Mouse (Mus musculus) limb, embryonic 15.5 days (tissue): Measurements from ENCODE around the gene Timp4. TPM values are rescaled to one million over a fixed set of nuclear protein-coding genes. Genes with fewer than 3 reads are reported as not detected.
A peak's percentile ranks its signal among the peaks of the same experiment; 100 is the strongest.

ENCODE experiments used
- ATAC-seq: fragments of 200-750 bp; cut with Nextera tagmentation; 2 replicates; pipeline ENCODE4 v1.8.0; 2017; ENCODE audit warnings: low read depth, moderate TSS enrichment; ENCODE audit not compliant: insufficient number of reproducible peaks, low FRiP score, low TSS enrichment
- H3K27ac ChIP-seq: fragments of 300-500 bp; sonication (generic); 2 replicates; pipeline ENCODE4 v1.5.1; 2015; ENCODE audit warnings: moderate library complexity, mild to moderate bottlenecking, inconsistent platforms
- H3K27me3 ChIP-seq: fragments of 300-500 bp; sonication (generic); 2 replicates; pipeline ENCODE4 v1.6.1; 2015; ENCODE audit warnings: inconsistent platforms
- H3K36me3 ChIP-seq: fragments of 300-500 bp; sonication (generic); 2 replicates; pipeline ENCODE4 v1.6.1; 2015; ENCODE audit warnings: inconsistent platforms
- H3K4me1 ChIP-seq: fragments of 300-500 bp; sonication (generic); 2 replicates; pipeline ENCODE4 v1.6.1; 2015; ENCODE audit warnings: inconsistent platforms
- H3K4me2 ChIP-seq: fragments of 300-500 bp; sonication (generic); 2 replicates; pipeline ENCODE4 v1.6.1; 2015; ENCODE audit warnings: mild to moderate bottlenecking, inconsistent platforms
- H3K4me3 ChIP-seq: fragments of 300-500 bp; sonication (generic); 2 replicates; pipeline ENCODE4 v1.5.1; 2015; ENCODE audit warnings: mild to moderate bottlenecking, inconsistent platforms
- H3K9ac ChIP-seq: fragments of 300-500 bp; sonication (generic); 2 replicates; pipeline ENCODE4 v1.6.1; 2015; ENCODE audit warnings: inconsistent platforms
- H3K9me3 ChIP-seq: fragments of 300-500 bp; sonication (generic); 2 replicates; pipeline ENCODE4 v1.6.1; 2016; ENCODE audit warnings: inconsistent platforms
- WGBS: fragments of 180-500 bp; shearing (Covaris S2); methylation state at CpG from one replicate; pipeline ENCODE4 v1.1.7; 2015; 5-methylcytosine and 5-hydroxymethylcytosine counted together
- polyA plus RNA-seq: library from polyadenylated mRNA; unstranded; fragments of >200 nt; fragmentation: Nextera tagmentation; extraction: Ambion mirVana; gene quantifications from 2 replicates; pipeline ENCODE4 v1.2.1, GENCODE M21; 2015

Gene Timp4
- 0.64 and 0.67 TPM in 2 replicates for polyA plus RNA-seq

DNA sequence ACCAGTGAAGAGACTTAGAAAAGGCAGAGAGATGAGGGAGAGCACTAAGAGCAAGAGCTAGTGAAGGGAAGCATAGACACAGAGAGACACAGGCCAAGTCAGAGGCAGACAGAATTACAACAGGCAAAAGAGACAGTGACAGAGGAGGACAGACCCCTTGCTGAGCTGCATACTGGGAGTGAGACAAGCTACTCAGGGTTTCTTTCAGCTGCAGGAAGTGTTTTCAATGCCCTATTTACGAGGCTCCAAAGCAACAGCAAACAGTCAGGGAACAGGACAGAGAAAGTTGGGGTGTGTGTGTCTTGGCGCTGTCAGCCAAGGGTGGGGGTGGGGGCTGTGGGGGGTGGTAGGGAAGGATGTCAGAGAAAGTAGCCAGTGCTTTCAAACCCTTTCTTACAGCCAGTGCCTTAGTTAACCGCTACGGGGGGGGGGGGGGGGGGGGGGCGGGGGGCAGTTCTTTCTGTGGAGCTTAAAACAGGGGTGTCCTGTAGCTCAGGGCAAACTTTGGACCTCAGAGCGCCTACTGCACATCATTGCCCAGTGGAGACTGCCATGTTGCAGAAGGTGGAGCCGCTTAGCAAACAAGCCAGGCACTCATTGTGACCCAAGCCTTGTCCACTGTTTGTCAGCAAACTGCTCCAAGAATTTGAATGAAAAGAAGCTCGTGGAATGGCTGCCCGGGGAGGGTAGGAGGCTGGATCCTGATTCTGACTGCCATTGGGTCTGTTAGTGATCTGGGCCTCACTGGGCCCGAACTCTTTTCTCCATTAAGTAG, at the start of gene Timp4:
TSS of gene Timp4 (minus strand) at position 107 of the 775 bp plus-strand sequence.
- peak within 1 kb of the TSS; percentile 53 for H3K4me2 ChIP-seq
- H3K27ac ChIP-seq: no peak within 1 kb of the TSS
- no peak for ATAC-seq
- H3K4me1 ChIP-seq: peaks cover 7% of the 10 kb centered on the region
- 0 out of 2 replicates have a peak within 1 kb of the TSS, but pooled peaks have one; percentile 29 for H3K9ac ChIP-seq
- H3K4me3 ChIP-seq: peak within 1 kb of the TSS; percentile 27; the same call in 1 of the 2 replicates
- WGBS: 41% methylated on average over 7 of the region's 10 CpGs
- H3K9me3 ChIP-seq: no peaks in the 10 kb centered on the region
- H3K36me3 ChIP-seq: no peaks in the 10 kb centered on the region
- no peaks in the 10 kb centered on the region for H3K27me3 ChIP-seq

- no peak overlapping the region for H3K4me2 ChIP-seq
- H3K27ac ChIP-seq: no peak overlapping the region
- no peaks in the 10 kb centered on the region for H3K9me3 ChIP-seq
- no peak for ATAC-seq
- H3K27me3 ChIP-seq: no peaks in the 10 kb centered on the region
- WGBS: 84% methylated on average over 2 of the region's 2 CpGs
- H3K4me1 ChIP-seq: no peaks in the 10 kb centered on the region
- no peak overlapping the region for H3K9ac ChIP-seq
- H3K4me3 ChIP-seq: no peak overlapping the region
- no peaks in the 10 kb centered on the region for H3K36me3 ChIP-seq
These were observed 41.9 kb upstream of the Timp4 start for GRCm38 (mm10) chr6:115293877-115294276.

- Histone ChIP-seq H3K9me3 (no peaks in the 10 kb centered on the region), H3K36me3 (no peaks in the 10 kb centered on the region), H3K4me3 (no peak overlapping the region), H3K4me1 (no peaks in the 10 kb centered on the region), H3K9ac (no peak overlapping the region), H3K4me2 (no peak overlapping the region), H3K27ac (no peak overlapping the region), H3K27me3 (no peaks in the 10 kb centered on the region)
- WGBS: 68% methylated on average over 6 of the region's 6 CpGs
- no peak for ATAC-seq
These were observed 40.6 kb upstream of the Timp4 start for GRCm38 (mm10) chr6:115292621-115293020.

DNA sequence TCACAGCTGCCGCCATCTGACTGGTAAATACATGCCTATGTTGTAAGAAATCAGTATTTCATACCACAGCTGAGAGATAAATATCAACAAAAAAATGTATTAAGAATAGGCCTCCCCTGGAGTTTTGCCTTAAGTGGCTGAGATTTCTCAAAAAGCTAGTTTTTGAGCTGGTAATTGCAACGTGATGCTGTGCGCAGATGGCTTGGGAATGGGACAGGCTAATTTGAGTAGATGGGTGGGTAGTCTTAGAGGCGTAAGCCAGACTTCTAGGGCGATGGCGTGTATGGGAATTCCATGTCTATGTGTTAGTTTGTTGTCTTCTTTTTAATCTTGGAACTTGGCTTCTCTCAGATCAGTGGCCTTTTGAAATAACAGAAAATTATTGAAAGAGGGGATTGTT, 39.8 kb upstream of the Timp4 start:
- no peak overlapping the region for H3K4me2 ChIP-seq
- H3K4me1 ChIP-seq: no peaks in the 10 kb centered on the region
- H3K9me3 ChIP-seq: no peaks in the 10 kb centered on the region
- H3K36me3 ChIP-seq: no peaks in the 10 kb centered on the region
- H3K9ac ChIP-seq: no peak overlapping the region
- no peak overlapping the region for H3K27ac ChIP-seq
- no peak overlapping the region for H3K4me3 ChIP-seq
- no peaks in the 10 kb centered on the region for H3K27me3 ChIP-seq
- WGBS: 85% methylated on average over 6 of the region's 6 CpGs
- ATAC-seq: no peak

GRCm38 (mm10) chr6:115291068-115291467, 39.1 kb upstream of the Timp4 start:
- Histone ChIP-seq H3K9me3 (no peaks in the 10 kb centered on the region), H3K27me3 (no peaks in the 10 kb centered on the region), H3K9ac (no peak overlapping the region), H3K4me1 (no peaks in the 10 kb centered on the region), H3K4me3 (no peak overlapping the region), H3K4me2 (no peak overlapping the region), H3K27ac (no peak overlapping the region), H3K36me3 (no peaks in the 10 kb centered on the region)
- no peak for ATAC-seq
- 76% methylated on average over 2 of the region's 2 CpGs for WGBS

DNA sequence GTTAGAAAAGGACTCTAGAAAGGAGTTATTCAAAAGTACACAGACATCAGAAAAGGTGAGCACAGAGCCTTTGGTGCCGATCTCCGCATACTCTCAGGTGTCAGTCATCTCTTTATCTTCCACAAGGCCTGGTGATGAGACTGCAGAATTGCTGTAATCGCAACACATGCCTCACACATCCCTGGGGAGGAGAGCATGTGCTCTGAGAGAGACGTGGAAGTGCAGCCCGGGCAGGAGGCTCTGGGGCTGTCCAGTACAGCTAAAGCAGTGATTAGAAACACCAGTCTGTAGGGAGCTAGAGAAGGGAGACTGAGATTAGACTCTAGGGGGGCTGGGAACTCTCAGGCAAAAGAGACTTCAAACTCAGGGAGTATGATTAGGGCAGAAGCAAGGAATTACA, 38.6 kb upstream of the Timp4 start:
- Histone ChIP-seq H3K27ac (no peak overlapping the region), H3K4me3 (no peak overlapping the region), H3K9ac (no peak overlapping the region), H3K27me3 (no peaks in the 10 kb centered on the region), H3K36me3 (no peaks in the 10 kb centered on the region), H3K4me1 (no peaks in the 10 kb centered on the region), H3K9me3 (no peaks in the 10 kb centered on the region), H3K4me2 (no peak overlapping the region)
- WGBS: 58% methylated on average over 5 of the region's 5 CpGs
- ATAC-seq: no peak

GRCm38 (mm10) chr6:115288223-115288622, 36.2 kb upstream of the Timp4 start:
- H3K9ac ChIP-seq: no peak overlapping the region
- H3K27me3 ChIP-seq: no peaks in the 10 kb centered on the region
- no peak overlapping the region for H3K4me3 ChIP-seq
- WGBS: 83% methylated on average over 3 of the region's 3 CpGs
- H3K36me3 ChIP-seq: no peaks in the 10 kb centered on the region
- ATAC-seq: no peak
- no peaks in the 10 kb centered on the region for H3K4me1 ChIP-seq
- H3K4me2 ChIP-seq: no peak overlapping the region
- no peak overlapping the region for H3K27ac ChIP-seq
- no peaks in the 10 kb centered on the region for H3K9me3 ChIP-seq

DNA sequence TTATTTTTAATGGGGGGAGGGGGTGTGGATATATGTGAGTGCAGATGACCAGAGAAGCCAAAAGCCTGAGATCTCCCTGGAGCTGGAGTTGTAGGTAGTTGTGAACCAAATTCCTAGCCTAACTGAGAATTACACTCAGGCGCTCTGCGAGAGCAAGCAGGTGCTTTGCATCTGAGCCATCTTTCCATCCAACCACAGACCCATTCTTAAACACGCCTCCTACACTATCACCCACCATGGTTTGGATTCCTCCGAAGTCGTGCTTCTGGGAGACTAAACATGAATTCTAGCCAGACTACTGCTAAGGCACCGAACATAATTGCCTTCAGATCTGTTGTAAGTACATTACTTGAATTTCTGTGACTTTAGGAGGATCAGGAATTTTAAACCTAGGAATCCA, 34.4 kb upstream of the Timp4 start:
- WGBS: 62% methylated on average over 6 of the region's 6 CpGs
- Histone ChIP-seq H3K36me3 (no peaks in the 10 kb centered on the region), H3K9ac (no peak overlapping the region), H3K9me3 (no peaks in the 10 kb centered on the region), H3K27me3 (no peaks in the 10 kb centered on the region), H3K4me3 (no peak overlapping the region), H3K4me2 (no peak overlapping the region), H3K4me1 (no peaks in the 10 kb centered on the region), H3K27ac (no peak overlapping the region)
- no peak for ATAC-seq

GRCm38 (mm10) chr6:115284153-115284552, 32.1 kb upstream of the Timp4 start:
- Histone ChIP-seq H3K4me3 (no peak overlapping the region), H3K4me1 (no peaks in the 10 kb centered on the region), H3K9ac (no peak overlapping the region), H3K9me3 (no peaks in the 10 kb centered on the region), H3K36me3 (no peaks in the 10 kb centered on the region), H3K4me2 (no peak overlapping the region), H3K27ac (no peak overlapping the region), H3K27me3 (no peaks in the 10 kb centered on the region)
- 85% methylated on average over 2 of the region's 2 CpGs for WGBS
- no peak for ATAC-seq

GRCm38 (mm10) chr6:115279639-115280038, 27.6 kb upstream of the Timp4 start:
- H3K9me3 ChIP-seq: no peaks in the 10 kb centered on the region
- no peak overlapping the region for H3K9ac ChIP-seq
- no peaks in the 10 kb centered on the region for H3K27me3 ChIP-seq
- no peak overlapping the region for H3K4me2 ChIP-seq
- no peak overlapping the region for H3K27ac ChIP-seq
- H3K36me3 ChIP-seq: no peaks in the 10 kb centered on the region
- WGBS: 48% methylated on average over 2 of the region's 2 CpGs
- ATAC-seq: no peak
- H3K4me3 ChIP-seq: no peak overlapping the region
- H3K4me1 ChIP-seq: no peaks in the 10 kb centered on the region

- Histone ChIP-seq H3K4me2 (no peak overlapping the region), H3K36me3 (no peaks in the 10 kb centered on the region), H3K27ac (no peak overlapping the region), H3K9me3 (no peaks in the 10 kb centered on the region), H3K4me3 (no peak overlapping the region), H3K4me1 (no peaks in the 10 kb centered on the region), H3K27me3 (no peaks in the 10 kb centered on the region), H3K9ac (no peak overlapping the region)
- no peak for ATAC-seq
- 78% methylated on average over 8 of the region's 8 CpGs for WGBS
These were observed 26.1 kb upstream of the Timp4 start for GRCm38 (mm10) chr6:115278086-115278485.

- H3K9ac ChIP-seq: no peak overlapping the region
- no peak for ATAC-seq
- no peak overlapping the region for H3K27ac ChIP-seq
- H3K27me3 ChIP-seq: no peaks in the 10 kb centered on the region
- no peaks in the 10 kb centered on the region for H3K36me3 ChIP-seq
- 86% methylated on average over 10 of the region's 10 CpGs for WGBS
- no peak overlapping the region for H3K4me3 ChIP-seq
- no peaks in the 10 kb centered on the region for H3K9me3 ChIP-seq
- H3K4me2 ChIP-seq: no peak overlapping the region
- peaks cover 8% of the 10 kb centered on the region for H3K4me1 ChIP-seq
These were observed 23.3 kb upstream of the Timp4 start for GRCm38 (mm10) chr6:115275116-115275815.
